Mouse (Mus musculus) layer of hippocampus, adult 2 months (tissue): ENCODE results near the gene Med6. TPM values are rescaled to one million over a fixed set of nuclear protein-coding genes. Genes with fewer than 3 reads are reported as not detected.
"Not testable (repeated sequence)": the region's sequence is repeated elsewhere in the genome, so short reads cannot be mapped to it uniquely, and the experiment has no call there.

Source experiments
- DNase-seq, 2 experiments: peaks; one replicate each; pipeline ENCODE4 v3.0.0; 2022; ENCODE audit warnings: low spot score in 2 of 2
- H3K27ac ChIP-seq: fragments of 200-600 bp; 2 replicates; pipeline ENCODE4 v1.8.1; 2022
- H3K4me3 ChIP-seq: fragments of 200-600 bp; 2 replicates; pipeline ENCODE4 v1.8.1; 2022; ENCODE audit warnings: mild to moderate bottlenecking
- CTCF ChIP-seq: fragments of 200-600 bp; conservative IDR thresholded peaks from 2 replicates; pipeline ENCODE4 v1.8.1; 2022; ENCODE audit warnings: antibody characterized with exemption, mild to moderate bottlenecking, moderate library complexity
- total RNA-seq, 2 experiments: library from RNA; stranded (reverse); gene quantifications; 2 replicates each; pipeline ENCODE4 v1.2.3; 2021

Med6 gene
- total RNA-seq, 2 experiments from 2014 or later: 31.6 to 32.1 TPM

DNA sequence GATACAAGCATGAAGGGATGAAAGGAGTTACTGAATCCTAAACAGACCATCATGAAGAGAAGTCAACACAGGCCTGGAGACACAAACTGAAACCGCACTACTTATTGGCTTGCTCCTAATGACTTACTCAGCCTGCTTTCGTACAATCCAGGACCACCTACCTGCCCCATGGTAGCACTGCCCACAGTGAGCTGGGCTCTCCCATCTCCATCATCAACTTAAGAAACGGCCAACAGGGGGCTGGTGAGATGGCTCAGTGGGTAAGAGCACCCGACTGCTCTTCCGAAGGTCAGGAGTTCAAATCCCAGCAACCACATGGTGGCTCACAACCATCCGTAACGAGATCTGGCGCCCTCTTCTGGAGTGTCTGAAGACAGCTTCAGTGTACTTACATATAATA is 64.2 kb downstream of the Med6 start:
- TF ChIP-seq CTCF: peak; percentile 17; the same call in 1 of the 2 replicates
- H3K27ac ChIP-seq, DNase-seq, H3K4me3 ChIP-seq: not testable (repeated sequence)

Other genes with a start within 250 kb of the Med6 start
- 1 to 10 TPM; 2.2 to 2.3 TPM for gene Gm4787, start 215.5 kb downstream of the Med6 start, total RNA-seq
- 1 to 10 TPM; 2.2 to 3.4 TPM for gene Adam4, start 173.1 kb downstream of the Med6 start, total RNA-seq
- gene Cox16, start 109.9 kb downstream of the Med6 start, total RNA-seq: 10 to 100 TPM; 34.5 to 45.3 TPM
- gene Gm20498, start 62.1 kb downstream of the Med6 start, total RNA-seq: 10 to 100 TPM; 37.3 to 40.0 TPM
- 10 to 100 TPM; 28.9 to 32.4 TPM for gene Synj2bp, start 62.1 kb downstream of the Med6 start, total RNA-seq
- under 1 TPM; 0.23 to 0.27 TPM for gene Adam21, start 26.5 kb downstream of the Med6 start, total RNA-seq
- gene Ttc9, start 36.2 kb upstream of the Med6 start, total RNA-seq: 10 to 100 TPM; 37.3 to 38.0 TPM
- 10 to 100 TPM; 32.0 TPM for gene Map3k9, start 186.2 kb upstream of the Med6 start, total RNA-seq